Mouse (Mus musculus): ENCODE measurements at regions not wholly inside any gene's neighbourhood (a gene's known extent, or its start where the extent isn't known, plus 50 kb on each side); places are given as distances from the start of the nearest gene placed in this dataset.

- Histone ChIP-seq H3K9ac (ENCODE audit: low read depth, low read length) (no peak overlapping the region), H3K4me1 (ENCODE audit: control insufficient read depth, insufficient read depth, low read length) (peaks cover 3% of the 10 kb centered on the region), H3K36me3 (ENCODE audit: control insufficient read depth, insufficient read depth, low read length) (no peaks in the 10 kb centered on the region), H3K79me2 (replicated peaks; ENCODE audit: control insufficient read depth, insufficient read depth, low read length) (no peaks in the 10 kb centered on the region), H3K4me3 (no peak overlapping the region), H3K27ac (no peak overlapping the region), H3K27me3 (ENCODE audit: control insufficient read depth, insufficient read depth, low read length) (no peaks in the 10 kb centered on the region)
- WGBS, result 49% methylated on average over 2 of the region's 2 CpGs
- intact Hi-C loops (cut with DNase I), result no loop called here
- no peak for DNase-seq
- TF ChIP-seq CTCF (IDR thresholded peaks at IDR 0.05), result no peak
- TF ChIP-seq EP300 (IDR thresholded peaks at IDR 0.05; ENCODE audit: insufficient read depth, low read depth, low read length), result no peak
Observed at GRCm38 (mm10) chr1:88586128-88586527, 76.3 kb upstream of the Glrp1 start.

GRCm38 (mm10) chr1:88584515-88585033, 74.7 kb upstream of the Glrp1 start:
- H3K36me3 ChIP-seq (ENCODE audit: control insufficient read depth, insufficient read depth, low read length), result no peaks in the 10 kb centered on the region
- DNase-seq, result no peak
- no peaks in the 10 kb centered on the region for H3K79me2 ChIP-seq (replicated peaks; ENCODE audit: control insufficient read depth, insufficient read depth, low read length)
- no peak overlapping the region for H3K27ac ChIP-seq
- TF ChIP-seq CTCF (IDR thresholded peaks at IDR 0.05) (no peak), EP300 (IDR thresholded peaks at IDR 0.05; ENCODE audit: insufficient read depth, low read depth, low read length) (no peak), POLR2A (IDR thresholded peaks at IDR 0.05; ENCODE audit: insufficient read depth, low read depth, low read length) (no peak)
- no peak overlapping the region for H3K4me3 ChIP-seq
- intact Hi-C loops (cut with DNase I), result no loop called here
- peaks cover 3% of the 10 kb centered on the region for H3K4me1 ChIP-seq (ENCODE audit: control insufficient read depth, insufficient read depth, low read length)
- WGBS, result 65% methylated on average over 5 of the region's 5 CpGs
- H3K9ac ChIP-seq (ENCODE audit: low read depth, low read length), result no peak overlapping the region
- H3K27me3 ChIP-seq (ENCODE audit: control insufficient read depth, insufficient read depth, low read length), result no peaks in the 10 kb centered on the region

GRCm38 (mm10) chr1:88578231-88578620, 68.4 kb upstream of the Glrp1 start:
- Histone ChIP-seq H3K9ac (ENCODE audit: low read depth, low read length) (no peak overlapping the region), H3K79me2 (replicated peaks; ENCODE audit: control insufficient read depth, insufficient read depth, low read length) (no peaks in the 10 kb centered on the region), H3K27ac (no peak overlapping the region), H3K27me3 (ENCODE audit: control insufficient read depth, insufficient read depth, low read length) (no peaks in the 10 kb centered on the region), H3K4me3 (no peak overlapping the region), H3K4me1 (ENCODE audit: control insufficient read depth, insufficient read depth, low read length) (peaks cover 2% of the 10 kb centered on the region; the same call in 1 of the 2 replicates), H3K36me3 (ENCODE audit: control insufficient read depth, insufficient read depth, low read length) (no peaks in the 10 kb centered on the region)
- intact Hi-C loops (cut with DNase I), result no loop called here
- TF ChIP-seq CTCF (IDR thresholded peaks at IDR 0.05) (no peak), EP300 (IDR thresholded peaks at IDR 0.05; ENCODE audit: insufficient read depth, low read depth, low read length) (no peak), POLR2A (IDR thresholded peaks at IDR 0.05; ENCODE audit: insufficient read depth, low read depth, low read length) (no peak)
- DNase-seq, result no peak

GRCm38 (mm10) chr1:88577498-88578230, 67.8 kb upstream of the Glrp1 start:
- 68% methylated on average over 12 of the region's 12 CpGs for WGBS
- Histone ChIP-seq H3K79me2 (replicated peaks; ENCODE audit: control insufficient read depth, insufficient read depth, low read length) (no peaks in the 10 kb centered on the region), H3K9ac (ENCODE audit: low read depth, low read length) (no peak overlapping the region), H3K4me1 (ENCODE audit: control insufficient read depth, insufficient read depth, low read length) (peaks cover 2% of the 10 kb centered on the region; the same call in 1 of the 2 replicates), H3K36me3 (ENCODE audit: control insufficient read depth, insufficient read depth, low read length) (no peaks in the 10 kb centered on the region), H3K27me3 (ENCODE audit: control insufficient read depth, insufficient read depth, low read length) (no peaks in the 10 kb centered on the region), H3K4me3 (no peak overlapping the region), H3K27ac (no peak overlapping the region)
- DNase-seq, result no peak
- intact Hi-C loops (cut with DNase I), result no loop called here
- no peak for TF ChIP-seq POLR2A (IDR thresholded peaks at IDR 0.05; ENCODE audit: insufficient read depth, low read depth, low read length)
- TF ChIP-seq EP300 (IDR thresholded peaks at IDR 0.05; ENCODE audit: insufficient read depth, low read depth, low read length), result no peak
- no peak for TF ChIP-seq CTCF (IDR thresholded peaks at IDR 0.05)

GRCm38 (mm10) chr1:88575917-88576669, 66.2 kb upstream of the Glrp1 start:
- peak; percentile 46 to 52 for DNase-seq
- TF ChIP-seq EP300 (IDR thresholded peaks at IDR 0.05; ENCODE audit: insufficient read depth, low read depth, low read length), result no peak
- no peak for TF ChIP-seq POLR2A (IDR thresholded peaks at IDR 0.05; ENCODE audit: insufficient read depth, low read depth, low read length)
- no peak for TF ChIP-seq CTCF (IDR thresholded peaks at IDR 0.05)
- Histone ChIP-seq H3K36me3 (ENCODE audit: control insufficient read depth, insufficient read depth, low read length) (no peaks in the 10 kb centered on the region), H3K79me2 (replicated peaks; ENCODE audit: control insufficient read depth, insufficient read depth, low read length) (no peaks in the 10 kb centered on the region), H3K9ac (ENCODE audit: low read depth, low read length) (peak overlapping the region; percentile 1; the same call in 1 of the 2 replicates), H3K27ac (peak overlapping the region; percentile 48; the same call in 1 of the 2 replicates), H3K4me1 (ENCODE audit: control insufficient read depth, insufficient read depth, low read length) (peaks cover 2% of the 10 kb centered on the region; the same call in 1 of the 2 replicates), H3K4me3 (peak overlapping the region; percentile 42), H3K27me3 (ENCODE audit: control insufficient read depth, insufficient read depth, low read length) (no peaks in the 10 kb centered on the region)
- WGBS, result 43% methylated on average over 14 of the region's 14 CpGs
- intact Hi-C loops (cut with DNase I), result no loop called here

GRCm38 (mm10) chr1:88575291-88575690, 65.4 kb upstream of the Glrp1 start:
- WGBS, result 46% methylated on average over 4 of the region's 4 CpGs
- Histone ChIP-seq H3K79me2 (replicated peaks; ENCODE audit: control insufficient read depth, insufficient read depth, low read length) (no peaks in the 10 kb centered on the region), H3K4me1 (ENCODE audit: control insufficient read depth, insufficient read depth, low read length) (peaks cover 2% of the 10 kb centered on the region; the same call in 1 of the 2 replicates), H3K27ac (peak overlapping the region; percentile 48; the same call in 1 of the 2 replicates), H3K27me3 (ENCODE audit: control insufficient read depth, insufficient read depth, low read length) (no peaks in the 10 kb centered on the region), H3K4me3 (peak overlapping the region; percentile 42; the same call in 1 of the 2 replicates), H3K9ac (ENCODE audit: low read depth, low read length) (no peak overlapping the region), H3K36me3 (ENCODE audit: control insufficient read depth, insufficient read depth, low read length) (no peaks in the 10 kb centered on the region)
- TF ChIP-seq POLR2A (IDR thresholded peaks at IDR 0.05; ENCODE audit: insufficient read depth, low read depth, low read length) (no peak), EP300 (IDR thresholded peaks at IDR 0.05; ENCODE audit: insufficient read depth, low read depth, low read length) (no peak), CTCF (IDR thresholded peaks at IDR 0.05) (no peak)
- DNase-seq, result no peak
- intact Hi-C loops (cut with DNase I), result no loop called here

Data from heart, adult 2 months (tissue).